Mouse (Mus musculus): ENCODE measurements at regions not wholly inside any gene's neighbourhood (a gene's known extent, or its start where the extent isn't known, plus 50 kb on each side); places are given as distances from the start of the nearest gene placed in this dataset.

- Histone ChIP-seq H3ac (ENCODE audit: control insufficient read depth, insufficient read length, low read depth) (no peak overlapping the region), H3K36me3 (ENCODE audit: control insufficient read depth, insufficient read depth) (no peaks in the 10 kb centered on the region), H3K4me3 (ENCODE audit: insufficient read depth, poor library complexity, severe bottlenecking) (no peak overlapping the region), H3K27me3 (ENCODE audit: control insufficient read depth, insufficient read depth, insufficient read length) (no peaks in the 10 kb centered on the region), H3K79me3 (ENCODE audit: low read depth) (no peaks in the 10 kb centered on the region), H3K79me2 (ENCODE audit: control insufficient read depth, insufficient read depth) (no peaks in the 10 kb centered on the region)
- TF ChIP-seq CTCF (IDR thresholded peaks at IDR 0.05; ENCODE audit: control insufficient read depth, insufficient read depth, insufficient read length) (no peak), CEBPB (IDR thresholded peaks at IDR 0.05; ENCODE audit: low read depth) (no peak), MYOG (IDR thresholded peaks at IDR 0.05; ENCODE audit: control insufficient read depth, extremely low read depth, insufficient read length) (no peak), MYOD1 (IDR thresholded peaks at IDR 0.05; ENCODE audit: control insufficient read depth, insufficient read length, low read depth) (no peak), USF1 (IDR thresholded peaks at IDR 0.05; ENCODE audit: low read depth) (no peak), MAX (IDR thresholded peaks at IDR 0.05) (no peak), FOSL1 (IDR thresholded peaks at IDR 0.05; ENCODE audit: insufficient read depth, low read length, poor library complexity, severe bottlenecking) (no peak)
Measured at GRCm38 (mm10) chr10:8035310-8035709, 79.3 kb upstream of the Tab2 start.

DNA sequence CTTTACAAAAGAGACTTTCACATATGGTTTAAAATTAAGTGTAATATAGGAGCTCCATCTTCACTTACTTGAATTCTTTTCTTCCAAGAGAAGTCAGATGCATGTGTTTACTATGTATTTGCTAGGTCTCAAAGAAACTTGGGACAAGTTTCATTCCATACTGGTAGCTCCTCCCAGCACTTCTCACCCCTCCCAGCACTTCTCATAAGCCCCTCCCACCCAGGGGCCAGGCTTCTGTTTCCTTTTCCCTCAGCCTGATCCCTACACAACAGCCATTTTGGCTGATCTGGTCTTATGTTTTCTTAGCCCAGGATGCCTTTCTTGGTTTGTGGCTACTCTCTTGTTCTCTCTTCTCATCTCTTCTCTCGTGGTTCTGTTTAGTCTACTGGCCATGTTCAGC is 76.2 kb upstream of the Tab2 start:
- TF ChIP-seq MYOG (IDR thresholded peaks at IDR 0.05; ENCODE audit: control insufficient read depth, extremely low read depth, insufficient read length): no peak
- TF ChIP-seq MYOD1 (IDR thresholded peaks at IDR 0.05; ENCODE audit: control insufficient read depth, insufficient read length, low read depth): no peak
- no peak for TF ChIP-seq CEBPB (IDR thresholded peaks at IDR 0.05; ENCODE audit: low read depth)
- TF ChIP-seq USF1 (IDR thresholded peaks at IDR 0.05; ENCODE audit: low read depth): no peak
- TF ChIP-seq CTCF (IDR thresholded peaks at IDR 0.05; ENCODE audit: control insufficient read depth, insufficient read depth, insufficient read length): no peak
- no peak for TF ChIP-seq FOSL1 (IDR thresholded peaks at IDR 0.05; ENCODE audit: insufficient read depth, low read length, poor library complexity, severe bottlenecking)
- no peak for TF ChIP-seq MAX (IDR thresholded peaks at IDR 0.05)
- no peaks in the 10 kb centered on the region for H3K79me2 ChIP-seq (ENCODE audit: control insufficient read depth, insufficient read depth)
- H3K4me3 ChIP-seq (ENCODE audit: insufficient read depth, poor library complexity, severe bottlenecking): no peak overlapping the region
- H3K36me3 ChIP-seq (ENCODE audit: control insufficient read depth, insufficient read depth): no peaks in the 10 kb centered on the region
- H3K27me3 ChIP-seq (ENCODE audit: control insufficient read depth, insufficient read depth, insufficient read length): no peaks in the 10 kb centered on the region
- no peaks in the 10 kb centered on the region for H3K79me3 ChIP-seq (ENCODE audit: low read depth)
- no peak overlapping the region for H3ac ChIP-seq (ENCODE audit: control insufficient read depth, insufficient read length, low read depth)

DNA sequence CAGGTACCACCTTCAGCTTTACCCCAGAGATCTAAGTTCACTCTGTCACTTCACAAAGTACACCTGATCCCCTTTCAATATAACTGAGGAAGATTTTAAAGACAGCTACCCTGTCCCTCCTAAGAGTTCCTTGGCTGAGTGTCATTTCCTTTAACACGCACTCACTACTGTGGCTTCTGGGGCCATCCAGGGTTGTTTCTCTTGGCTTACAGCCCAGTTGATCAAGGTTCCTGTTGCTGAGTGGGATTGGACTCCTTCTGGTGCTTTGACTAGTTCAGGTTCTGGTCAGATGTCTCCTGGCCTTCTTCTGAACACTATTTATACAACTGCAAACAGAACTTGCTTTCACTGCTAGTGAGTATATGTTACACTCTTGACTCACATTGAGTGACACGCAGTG is 72.8 kb upstream of the Tab2 start:
- Histone ChIP-seq H3K79me2 (ENCODE audit: control insufficient read depth, insufficient read depth) (no peaks in the 10 kb centered on the region), H3K36me3 (ENCODE audit: control insufficient read depth, insufficient read depth) (no peaks in the 10 kb centered on the region), H3K27me3 (ENCODE audit: control insufficient read depth, insufficient read depth, insufficient read length) (no peaks in the 10 kb centered on the region), H3K4me3 (ENCODE audit: insufficient read depth, poor library complexity, severe bottlenecking) (no peak overlapping the region), H3ac (ENCODE audit: control insufficient read depth, insufficient read length, low read depth) (no peak overlapping the region), H3K79me3 (ENCODE audit: low read depth) (no peaks in the 10 kb centered on the region)
- TF ChIP-seq MYOD1 (IDR thresholded peaks at IDR 0.05; ENCODE audit: control insufficient read depth, insufficient read length, low read depth) (no peak), MAX (IDR thresholded peaks at IDR 0.05) (no peak), FOSL1 (IDR thresholded peaks at IDR 0.05; ENCODE audit: insufficient read depth, low read length, poor library complexity, severe bottlenecking) (no peak), CTCF (IDR thresholded peaks at IDR 0.05; ENCODE audit: control insufficient read depth, insufficient read depth, insufficient read length) (no peak), USF1 (IDR thresholded peaks at IDR 0.05; ENCODE audit: low read depth) (no peak), MYOG (IDR thresholded peaks at IDR 0.05; ENCODE audit: control insufficient read depth, extremely low read depth, insufficient read length) (no peak), CEBPB (IDR thresholded peaks at IDR 0.05; ENCODE audit: low read depth) (no peak)

GRCm38 (mm10) chr10:8027023-8027422 is 71.0 kb upstream of the Tab2 start:
- Histone ChIP-seq H3K79me2 (ENCODE audit: control insufficient read depth, insufficient read depth) (no peaks in the 10 kb centered on the region), H3ac (ENCODE audit: control insufficient read depth, insufficient read length, low read depth) (no peak overlapping the region), H3K4me3 (ENCODE audit: insufficient read depth, poor library complexity, severe bottlenecking) (no peak overlapping the region), H3K27me3 (ENCODE audit: control insufficient read depth, insufficient read depth, insufficient read length) (no peaks in the 10 kb centered on the region), H3K79me3 (ENCODE audit: low read depth) (no peaks in the 10 kb centered on the region), H3K36me3 (ENCODE audit: control insufficient read depth, insufficient read depth) (no peaks in the 10 kb centered on the region)
- no peak for TF ChIP-seq MYOD1 (IDR thresholded peaks at IDR 0.05; ENCODE audit: control insufficient read depth, insufficient read length, low read depth)
- no peak for TF ChIP-seq CTCF (IDR thresholded peaks at IDR 0.05; ENCODE audit: control insufficient read depth, insufficient read depth, insufficient read length)
- no peak for TF ChIP-seq USF1 (IDR thresholded peaks at IDR 0.05; ENCODE audit: low read depth)
- no peak for TF ChIP-seq CEBPB (IDR thresholded peaks at IDR 0.05; ENCODE audit: low read depth)
- TF ChIP-seq MYOG (IDR thresholded peaks at IDR 0.05; ENCODE audit: control insufficient read depth, extremely low read depth, insufficient read length): no peak
- TF ChIP-seq MAX (IDR thresholded peaks at IDR 0.05): no peak
- TF ChIP-seq FOSL1 (IDR thresholded peaks at IDR 0.05; ENCODE audit: insufficient read depth, low read length, poor library complexity, severe bottlenecking): no peak

DNA sequence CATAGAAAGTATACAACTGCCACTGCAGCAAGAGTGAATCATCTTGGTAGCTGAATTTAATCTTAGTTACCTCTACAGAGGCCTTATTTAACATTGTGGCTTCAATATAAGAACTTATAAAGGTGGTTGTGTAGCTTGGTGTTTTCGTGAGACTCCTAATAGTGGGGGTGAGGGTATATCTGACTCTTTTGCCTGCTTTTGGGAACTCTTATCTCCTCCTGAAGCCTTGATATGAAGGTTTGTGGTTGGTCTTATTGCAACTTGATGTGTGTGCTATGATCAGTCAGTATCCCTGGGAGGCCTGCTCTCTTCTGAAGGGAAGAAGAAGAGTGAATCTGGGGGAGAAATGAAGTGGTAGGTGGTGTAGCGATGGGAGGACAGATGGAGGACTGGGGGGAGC is 67.7 kb upstream of the Tab2 start:
- no peaks in the 10 kb centered on the region for H3K79me3 ChIP-seq (ENCODE audit: low read depth)
- no peaks in the 10 kb centered on the region for H3K27me3 ChIP-seq (ENCODE audit: control insufficient read depth, insufficient read depth, insufficient read length)
- H3K79me2 ChIP-seq (ENCODE audit: control insufficient read depth, insufficient read depth): no peaks in the 10 kb centered on the region
- no peak overlapping the region for H3ac ChIP-seq (ENCODE audit: control insufficient read depth, insufficient read length, low read depth)
- no peak overlapping the region for H3K4me3 ChIP-seq (ENCODE audit: insufficient read depth, poor library complexity, severe bottlenecking)
- TF ChIP-seq FOSL1 (IDR thresholded peaks at IDR 0.05; ENCODE audit: insufficient read depth, low read length, poor library complexity, severe bottlenecking): no peak
- TF ChIP-seq MAX (IDR thresholded peaks at IDR 0.05): no peak
- TF ChIP-seq USF1 (IDR thresholded peaks at IDR 0.05; ENCODE audit: low read depth): no peak
- no peak for TF ChIP-seq CTCF (IDR thresholded peaks at IDR 0.05; ENCODE audit: control insufficient read depth, insufficient read depth, insufficient read length)
- no peak for TF ChIP-seq MYOG (IDR thresholded peaks at IDR 0.05; ENCODE audit: control insufficient read depth, extremely low read depth, insufficient read length)
- no peak for TF ChIP-seq CEBPB (IDR thresholded peaks at IDR 0.05; ENCODE audit: low read depth)
- no peak for TF ChIP-seq MYOD1 (IDR thresholded peaks at IDR 0.05; ENCODE audit: control insufficient read depth, insufficient read length, low read depth)
- H3K36me3 ChIP-seq (ENCODE audit: control insufficient read depth, insufficient read depth): no peaks in the 10 kb centered on the region

GRCm38 (mm10) chr10:8021971-8022370 is 65.9 kb upstream of the Tab2 start:
- no peak overlapping the region for H3ac ChIP-seq (ENCODE audit: control insufficient read depth, insufficient read length, low read depth)
- H3K36me3 ChIP-seq (ENCODE audit: control insufficient read depth, insufficient read depth): no peaks in the 10 kb centered on the region
- no peak for TF ChIP-seq CTCF (IDR thresholded peaks at IDR 0.05; ENCODE audit: control insufficient read depth, insufficient read depth, insufficient read length)
- no peaks in the 10 kb centered on the region for H3K79me2 ChIP-seq (ENCODE audit: control insufficient read depth, insufficient read depth)
- H3K27me3 ChIP-seq (ENCODE audit: control insufficient read depth, insufficient read depth, insufficient read length): no peaks in the 10 kb centered on the region
- no peak overlapping the region for H3K4me3 ChIP-seq (ENCODE audit: insufficient read depth, poor library complexity, severe bottlenecking)
- no peaks in the 10 kb centered on the region for H3K79me3 ChIP-seq (ENCODE audit: low read depth)
